In genomic region chr17:28308297-28309195, GRCm38 (mm10) we compare ENCODE assay signal across 8 mouse cellular contexts. TPM values are rescaled to one million over a fixed set of nuclear protein-coding genes. Genes with fewer than 3 reads are reported as not detected.
DNase-seq lines count a peak whose midpoint lies in the region; ATAC-seq and TF ChIP-seq lines count a peak whose summit lies in the region.

No protein-coding gene starts in this region.

- no peak overlapping the region for H3K4me3 ChIP-seq in kidney, embryonic 16.5 days (ENCODE audit: low read length)
- H3K4me3 ChIP-seq in liver, embryonic 11.5 days (ENCODE audit: low read depth, low read length), result no peak overlapping the region
- H3K4me3 ChIP-seq in neural tube, embryonic 15.5 days (replicated peaks), result no peak overlapping the region
- H3K4me3 ChIP-seq in testis, adult 2 months (ENCODE audit: control insufficient read depth, low read depth, low read length), result no peak overlapping the region

- no peak for TF ChIP-seq POLR2A in testis, adult 2 months (IDR thresholded peaks at IDR 0.05; ENCODE audit: control insufficient read depth, low read depth, low read length)

- no peaks in the 10 kb centered on the region for H3K9me3 ChIP-seq in kidney, embryonic 16.5 days (ENCODE audit: low read length)
- H3K9me3 ChIP-seq in liver, embryonic 11.5 days (ENCODE audit: control insufficient read depth, low read length), result no peaks in the 10 kb centered on the region
- no peaks in the 10 kb centered on the region for H3K9me3 ChIP-seq in neural tube, embryonic 15.5 days (replicated peaks)

- peak; percentile 82 for TF ChIP-seq CTCF in testis, adult 2 months (IDR thresholded peaks at IDR 0.05; ENCODE audit: control insufficient read depth, insufficient read depth, insufficient replicate concordance, low read depth, low read length)

- H3K4me1 ChIP-seq in kidney, embryonic 16.5 days (ENCODE audit: insufficient read depth, low read length), result peaks cover 11% of the 10 kb centered on the region; the same call in 1 of the 2 replicates
- peaks cover 10% of the 10 kb centered on the region for H3K4me1 ChIP-seq in liver, embryonic 11.5 days (replicated peaks; ENCODE audit: control insufficient read depth, insufficient read depth, low read length)
- peaks cover 8% of the 10 kb centered on the region; the same call in 1 of the 2 replicates for H3K4me1 ChIP-seq in neural tube, embryonic 15.5 days
- peaks cover 2% of the 10 kb centered on the region for H3K4me1 ChIP-seq in testis, adult 2 months (ENCODE audit: control insufficient read depth, insufficient read depth, low read length)

- peak overlapping the region; percentile 33 for H3K4me2 ChIP-seq in kidney, embryonic 16.5 days (replicated peaks; ENCODE audit: low read depth, low read length)
- H3K4me2 ChIP-seq in liver, embryonic 11.5 days, result peak overlapping the region; percentile 52
- H3K4me2 ChIP-seq in neural tube, embryonic 15.5 days, result peak overlapping the region; percentile 32; the same call in 1 of the 2 replicates

- H3K36me3 ChIP-seq in kidney, embryonic 16.5 days (ENCODE audit: insufficient read depth, low read length), result no peaks in the 10 kb centered on the region
- H3K36me3 ChIP-seq in liver, embryonic 11.5 days (ENCODE audit: control insufficient read depth, insufficient read depth, low read length), result no peaks in the 10 kb centered on the region
- H3K36me3 ChIP-seq in neural tube, embryonic 15.5 days, result no peaks in the 10 kb centered on the region
- no peaks in the 10 kb centered on the region for H3K36me3 ChIP-seq in testis, adult 2 months (ENCODE audit: control insufficient read depth, insufficient read depth, low read length)

- ATAC-seq in kidney, embryonic 16.5 days (ENCODE audit: low FRiP score, low TSS enrichment), result no peak; the same call in 1 of the 2 replicates
- no peak for ATAC-seq in liver, embryonic 11.5 days (replicated peaks; ENCODE audit: low FRiP score)
- ATAC-seq in neural tube, embryonic 15.5 days (ENCODE audit: low FRiP score), result no peak

- peak; percentile 95 for DNase-seq in A20 (ENCODE audit: low read depth, low spot score)
- peak; percentile 94 for DNase-seq in adrenal gland, postnatal 10 days
- peak; percentile 85 for DNase-seq in embryo, embryonic 11.5 days (ENCODE audit: low read depth, low spot score)
- peak; percentile 92 for DNase-seq in heart, adult 8-10 months (ENCODE audit: low spot score)
- DNase-seq in liver, embryonic 11.5 days (ENCODE audit: low spot score), result peak; percentile 84

- no peak overlapping the region for H3K27ac ChIP-seq in kidney, embryonic 16.5 days (ENCODE audit: low read length)
- H3K27ac ChIP-seq in liver, embryonic 11.5 days (ENCODE audit: low read depth, low read length), result no peak overlapping the region
- no peak overlapping the region for H3K27ac ChIP-seq in neural tube, embryonic 15.5 days (replicated peaks)
- no peak overlapping the region for H3K27ac ChIP-seq in testis, adult 2 months (ENCODE audit: control insufficient read depth, insufficient read depth, low read depth, low read length)

- 10% methylated on average over 18 of the region's 18 CpGs for WGBS in kidney, embryonic 16.5 days
- WGBS in liver, embryonic 11.5 days, result 12% methylated on average over 18 of the region's 18 CpGs
- 21% methylated on average over 18 of the region's 18 CpGs for WGBS in neural tube, embryonic 15.5 days

- H3K27me3 ChIP-seq in kidney, embryonic 16.5 days (ENCODE audit: insufficient read depth, low read length), result no peaks in the 10 kb centered on the region
- H3K27me3 ChIP-seq in liver, embryonic 11.5 days (replicated peaks; ENCODE audit: control insufficient read depth, insufficient read depth, low read length), result no peaks in the 10 kb centered on the region
- H3K27me3 ChIP-seq in neural tube, embryonic 15.5 days (replicated peaks), result no peaks in the 10 kb centered on the region
- H3K27me3 ChIP-seq in testis, adult 2 months (ENCODE audit: control insufficient read depth, insufficient read depth, low read length), result no peaks in the 10 kb centered on the region

- no peak overlapping the region for H3K9ac ChIP-seq in kidney, embryonic 16.5 days (replicated peaks; ENCODE audit: low read length)
- peak overlapping the region; percentile 53 for H3K9ac ChIP-seq in liver, embryonic 11.5 days (ENCODE audit: low read depth, low read length)
- 0 out of 2 replicates have a peak overlapping the region, but pooled peaks have one; percentile 17 for H3K9ac ChIP-seq in neural tube, embryonic 15.5 days (replicated peaks)

RNA-seq across cellular contexts. Expression of gene Fance, which starts 4.8 kb away (rescaled TPM):
- total RNA-seq in adrenal gland, postnatal 10 days (2021), result 10 to 100 TPM; 24.2 to 36.2 TPM
- total RNA-seq in heart, adult 8-10 months (2022), result 10 to 100 TPM in 3 of 4 experiments, 1 to 10 TPM in 1; 9.2 to 15.2 (median 12.3) TPM
- 32.3 and 34.0 TPM in 2 replicates for polyA plus RNA-seq in kidney, embryonic 16.5 days (2015; fragmentation: Nextera tagmentation; extraction: Ambion mirVana)
- 30.2 and 31.1 TPM in 2 replicates for polyA plus RNA-seq in liver, embryonic 11.5 days (2014; fragmentation: Nextera tagmentation; extraction: Ambion mirVana)
- polyA plus RNA-seq in neural tube, embryonic 15.5 days (2015; fragmentation: Nextera tagmentation; extraction: Ambion mirVana), result 26.3 and 30.3 TPM in 2 replicates
- 4.3 and 4.4 TPM in 2 replicates for polyA plus RNA-seq in testis, adult 2 months (2012; rRNA removed)

RNA-seq across cellular contexts. Expression of gene Rpl10a, which starts 19.7 kb away (rescaled TPM):
- 100 to 1,000 TPM; 948 to 951 TPM for total RNA-seq in adrenal gland, postnatal 10 days (2021)
- 100 to 1,000 TPM; 377 to 423 (median 382) TPM for total RNA-seq in heart, adult 8-10 months (2022)
- polyA plus RNA-seq in kidney, embryonic 16.5 days (2015; fragmentation: Nextera tagmentation; extraction: Ambion mirVana), result 543 and 653 TPM in 2 replicates
- polyA plus RNA-seq in liver, embryonic 11.5 days (2014; fragmentation: Nextera tagmentation; extraction: Ambion mirVana), result 683 and 733 TPM in 2 replicates
- polyA plus RNA-seq in neural tube, embryonic 15.5 days (2015; fragmentation: Nextera tagmentation; extraction: Ambion mirVana), result 329 and 387 TPM in 2 replicates
- polyA plus RNA-seq in testis, adult 2 months (2012; rRNA removed), result 444 and 603 TPM in 2 replicates

RNA-seq across cellular contexts. Expression of gene Tead3, which starts 42.1 kb away (rescaled TPM):
- 10 to 100 TPM; 12.8 to 13.5 TPM for total RNA-seq in adrenal gland, postnatal 10 days (2021)
- total RNA-seq in heart, adult 8-10 months (2022), result 10 to 100 TPM in 3 of 4 experiments, 1 to 10 TPM in 1; 8.4 to 15.6 (median 11.7) TPM
- polyA plus RNA-seq in kidney, embryonic 16.5 days (2015; fragmentation: Nextera tagmentation; extraction: Ambion mirVana), result 10.7 and 11.5 TPM in 2 replicates
- 4.3 and 4.6 TPM in 2 replicates for polyA plus RNA-seq in liver, embryonic 11.5 days (2014; fragmentation: Nextera tagmentation; extraction: Ambion mirVana)
- 1.5 and 3.2 TPM in 2 replicates for polyA plus RNA-seq in neural tube, embryonic 15.5 days (2015; fragmentation: Nextera tagmentation; extraction: Ambion mirVana)
- 3.2 and 4.3 TPM in 2 replicates for polyA plus RNA-seq in testis, adult 2 months (2012; rRNA removed)

RNA-seq across cellular contexts. Expression of gene Tulp1, which starts 56.5 kb away (rescaled TPM):
- total RNA-seq in adrenal gland, postnatal 10 days (2021), result under 1 TPM; 0.33 to 1.00 TPM
- total RNA-seq in heart, adult 8-10 months (2022), result not detected
- 6.4 and 8.7 TPM in 2 replicates for polyA plus RNA-seq in kidney, embryonic 16.5 days (2015; fragmentation: Nextera tagmentation; extraction: Ambion mirVana)
- 2.8 and 3.3 TPM in 2 replicates for polyA plus RNA-seq in liver, embryonic 11.5 days (2014; fragmentation: Nextera tagmentation; extraction: Ambion mirVana)
- polyA plus RNA-seq in neural tube, embryonic 15.5 days (2015; fragmentation: Nextera tagmentation; extraction: Ambion mirVana), result 1.1 and 1.5 TPM in 2 replicates
- polyA plus RNA-seq in testis, adult 2 months (2012; rRNA removed), result 0.12 and 0.36 TPM in 2 replicates
